Mouse (Mus musculus) MEL (cell line): ENCODE measurements around the gene Ccnj.

Experiments used
- EP300 ChIP-seq, 2 experiments: IDR thresholded peaks; 2 replicates each; pipeline ENCODE4 v1.6.1; 2011; ENCODE audit warnings: improper control_type of control experiment in 2 of 2, low read length in 2 of 2, low read depth in 1 of 2, mild to moderate bottlenecking in 1 of 2
- GABPA ChIP-seq: IDR thresholded peaks from 2 replicates; pipeline ENCODE4 v1.6.1; 2012; ENCODE audit warnings: low read depth, mild to moderate bottlenecking, inconsistent platforms, low read length, improper control_type of control experiment, moderate library complexity
- HCFC1 ChIP-seq: IDR thresholded peaks from 2 replicates; pipeline ENCODE4 v1.6.1; 2012; ENCODE audit warnings: low read depth, mild to moderate bottlenecking, inconsistent platforms, low read length, improper control_type of control experiment, moderate library complexity

DNA sequence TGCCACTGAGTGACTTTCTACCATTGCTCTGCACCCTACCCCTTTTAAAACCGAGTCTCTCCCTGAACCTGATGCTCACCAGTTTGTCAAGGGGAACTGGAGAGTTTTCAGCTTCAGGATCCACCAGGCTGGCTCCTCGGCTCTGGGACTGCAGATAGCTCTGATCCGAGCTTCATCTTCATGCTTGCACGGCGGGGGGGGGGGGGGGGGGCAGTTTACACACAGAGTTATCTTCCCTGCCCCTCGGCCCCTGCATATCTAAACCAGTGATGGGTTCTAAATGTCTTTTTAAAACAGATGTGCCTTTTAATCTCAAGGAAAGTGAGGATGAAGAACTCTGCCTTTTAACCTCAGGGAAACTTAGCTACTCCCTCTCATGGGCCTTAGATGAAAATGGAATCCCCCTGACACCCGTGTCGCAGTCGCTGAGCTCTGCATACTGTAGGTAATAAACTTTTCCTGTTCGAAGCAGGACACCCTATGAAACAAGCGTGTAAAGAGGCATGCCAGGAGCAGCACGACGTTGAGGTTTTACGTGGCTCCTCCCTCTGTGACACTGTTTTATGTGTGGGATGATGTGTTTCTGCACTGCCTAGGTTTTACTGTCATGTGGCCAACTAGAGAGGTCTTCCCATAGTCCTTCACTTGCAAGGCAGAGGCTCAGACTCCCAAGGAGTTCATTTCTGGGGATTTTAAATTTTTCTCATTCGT is 42.9 kb upstream of the Ccnj start:
- TF ChIP-seq EP300 (IDR thresholded peaks at IDR 0.05; ENCODE audit: low read depth in 1 of 2, low read length in 2 of 2) (no peak), HCFC1 (no peak), GABPA (no peak)
